Mouse (Mus musculus) kidney, adult 2 months (tissue): ENCODE measurements around the gene Psme2. TPM values are rescaled to one million over a fixed set of nuclear protein-coding genes. Genes with fewer than 3 reads are reported as not detected.

ENCODE experiments used
- DNase-seq: peaks from one replicate; pipeline ENCODE4 v3.0.0; 2021
- H3K27ac ChIP-seq: fragments of 200-500 bp; 2 replicates; pipeline ENCODE4 v1.5.1; 2012; ENCODE audit warnings: low read depth, low read length, control low read depth, inconsistent platforms; ENCODE audit not compliant: insufficient read depth
- H3K27me3 ChIP-seq: fragments of 200-500 bp; replicated peaks from 2 replicates; pipeline ENCODE4 v1.6.1; 2012; ENCODE audit warnings: mild to moderate bottlenecking, moderate library complexity, low read length, inconsistent platforms; ENCODE audit not compliant: control insufficient read depth, insufficient read depth
- H3K36me3 ChIP-seq: fragments of 200-500 bp; 2 replicates; pipeline ENCODE4 v1.6.1; 2012; ENCODE audit warnings: mild to moderate bottlenecking, moderate library complexity, low read length, inconsistent platforms; ENCODE audit not compliant: control insufficient read depth, insufficient read depth
- H3K4me1 ChIP-seq: fragments of 200-500 bp; 2 replicates; pipeline ENCODE4 v1.6.1; 2011; ENCODE audit warnings: low read length; ENCODE audit not compliant: control insufficient read depth, insufficient read depth
- H3K4me3 ChIP-seq: fragments of 200-500 bp; 2 replicates; pipeline ENCODE4 v1.5.1; 2011; ENCODE audit warnings: mild to moderate bottlenecking, low read depth, low read length, control low read depth; ENCODE audit not compliant: insufficient read depth
- CTCF ChIP-seq: fragments of 200-500 bp; conservative IDR thresholded peaks from 2 replicates; pipeline ENCODE4 v1.5.1; 2011; ENCODE audit warnings: low read depth, mild to moderate bottlenecking, control low read depth, low read length, moderate library complexity, mixed read lengths; ENCODE audit not compliant: insufficient read depth, insufficient read length
- POLR2A ChIP-seq: fragments of 200-500 bp; IDR thresholded peaks from one replicate; pipeline ENCODE4 v1.6.1; 2011; ENCODE audit warnings: low read depth, low read length, control low read depth
- WGBS: fragments of 180-500 bp; shearing (Covaris S2); methylation state at CpG from one replicate; pipeline ENCODE4 v1.1.7; 2018; 5-methylcytosine and 5-hydroxymethylcytosine counted together
- polyA plus RNA-seq: library from polyadenylated mRNA; depleted of rRNA; stranded (reverse); fragments of >200 nt; gene quantifications from 2 replicates; pipeline ENCODE4 v1.2.3, GENCODE M21; 2012

Gene Psme2
- polyA plus RNA-seq, 1 experiment: 60.2 TPM

DNA sequence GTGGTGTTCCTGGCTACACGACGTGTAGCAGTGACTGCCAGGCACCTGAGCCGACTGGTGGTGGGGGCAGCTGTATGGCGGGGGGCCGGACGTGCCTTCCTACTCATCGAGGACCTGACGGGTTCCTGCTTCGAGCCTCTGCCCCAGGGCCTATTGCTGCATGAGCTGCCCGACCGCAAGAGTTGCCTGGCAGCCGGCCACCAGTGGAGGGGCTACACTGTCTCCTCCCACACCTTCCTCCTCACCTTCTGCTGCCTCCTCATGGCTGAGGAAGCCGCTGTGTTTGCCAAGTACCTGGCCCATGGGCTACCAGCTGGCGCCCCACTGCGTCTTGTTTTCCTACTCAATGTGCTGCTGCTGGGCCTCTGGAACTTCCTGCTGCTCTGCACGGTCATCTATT lies 14.5 kb downstream of the Psme2 start:
- TF ChIP-seq POLR2A (no peak), CTCF (no peak)
- H3K27me3 ChIP-seq: no peaks in the 10 kb centered on the region
- no peak overlapping the region for H3K4me3 ChIP-seq
- H3K36me3 ChIP-seq: no peaks in the 10 kb centered on the region
- 57% methylated on average over 16 of the region's 16 CpGs for WGBS
- no peak for DNase-seq
- H3K4me1 ChIP-seq: peaks cover 7% of the 10 kb centered on the region; the same call in 1 of the 2 replicates
- H3K27ac ChIP-seq: peak overlapping the region; percentile 1; the same call in 1 of the 2 replicates

- 32% methylated on average over 13 of the region's 13 CpGs for WGBS
- peak; percentile 64 for DNase-seq
- H3K36me3 ChIP-seq: no peaks in the 10 kb centered on the region
- H3K27ac ChIP-seq: peak overlapping the region; percentile 61
- peak overlapping the region; percentile 13; the same call in 1 of the 2 replicates for H3K4me3 ChIP-seq
- H3K27me3 ChIP-seq: no peaks in the 10 kb centered on the region
- peaks cover 7% of the 10 kb centered on the region; the same call in 1 of the 2 replicates for H3K4me1 ChIP-seq
- TF ChIP-seq POLR2A (no peak), CTCF (no peak)
Observed at GRCm38 (mm10) chr14:55575711-55576110, 15.2 kb downstream of the Psme2 start.

DNA sequence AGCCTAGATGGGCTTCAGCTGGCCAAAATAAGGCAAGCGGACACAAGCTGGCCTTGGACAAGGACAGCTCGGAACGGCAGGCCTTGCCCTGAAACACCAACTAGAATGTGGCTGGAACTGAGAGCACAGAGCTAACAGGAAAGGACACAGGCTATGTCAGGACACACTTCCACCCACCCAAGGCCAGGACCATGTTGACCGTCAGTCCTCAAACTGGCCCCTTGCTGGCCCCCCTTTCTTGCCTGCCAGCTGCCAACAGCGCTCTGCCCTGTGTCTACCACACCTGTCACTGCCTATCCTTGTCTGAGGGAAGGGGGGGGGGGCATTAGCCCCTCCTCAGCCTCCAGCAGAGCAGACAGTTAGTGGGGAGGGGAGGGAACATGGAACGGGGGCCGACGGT lies 15.6 kb downstream of the Psme2 start, which contains the start of gene Fitm1:
TSS of gene Fitm1 (plus strand) at position 316 of the 400 bp plus-strand sequence.
- Histone ChIP-seq H3K4me3 (peak within 1 kb of the TSS; percentile 13; the same call in 1 of the 2 replicates), H3K4me1 (peaks cover 7% of the 10 kb centered on the region; the same call in 1 of the 2 replicates), H3K27ac (peak within 1 kb of the TSS; percentile 61), H3K27me3 (no peaks in the 10 kb centered on the region), H3K36me3 (no peaks in the 10 kb centered on the region)
- TF ChIP-seq POLR2A: no peak
- no peak for TF ChIP-seq CTCF
- DNase-seq: no peak
- 44% methylated on average over 8 of the region's 8 CpGs for WGBS

GRCm38 (mm10) chr14:55571760-55572159 lies 19.2 kb downstream of the Psme2 start:
- no peak overlapping the region for H3K27ac ChIP-seq
- TF ChIP-seq CTCF: no peak
- no peak for TF ChIP-seq POLR2A
- no peak for DNase-seq

GRCm38 (mm10) chr14:55570588-55570987 lies 20.3 kb downstream of the Psme2 start:
- Histone ChIP-seq H3K4me3 (no peak overlapping the region), H3K27ac (no peak overlapping the region), H3K36me3 (peaks cover 3% of the 10 kb centered on the region; the same call in 1 of the 2 replicates), H3K27me3 (no peaks in the 10 kb centered on the region), H3K4me1 (peaks cover 15% of the 10 kb centered on the region; the same call in 1 of the 2 replicates)
- 96% methylated on average over 2 of the region's 2 CpGs for WGBS
- TF ChIP-seq POLR2A (no peak), CTCF (no peak)
- no peak for DNase-seq

More at GRCm38 (mm10) chr14:55571760-55572159, 19.2 kb downstream of the Psme2 start:
- no peak overlapping the region for H3K4me3 ChIP-seq
- peaks cover 18% of the 10 kb centered on the region; the same call in 1 of the 2 replicates for H3K4me1 ChIP-seq
- peaks cover 3% of the 10 kb centered on the region; the same call in 1 of the 2 replicates for H3K36me3 ChIP-seq
- no peaks in the 10 kb centered on the region for H3K27me3 ChIP-seq

GRCm38 (mm10) chr14:55567496-55567895 lies 23.4 kb downstream of the Psme2 start:
- H3K27ac ChIP-seq: peak overlapping the region; percentile 85
- H3K36me3 ChIP-seq: peaks cover 5% of the 10 kb centered on the region; the same call in 1 of the 2 replicates

GRCm38 (mm10) chr14:55565748-55566147 lies 25.2 kb downstream of the Psme2 start:
- 83% methylated on average over 3 of the region's 3 CpGs for WGBS
- H3K27ac ChIP-seq: no peak overlapping the region

More at GRCm38 (mm10) chr14:55567496-55567895, 23.4 kb downstream of the Psme2 start:
- no peak overlapping the region for H3K4me3 ChIP-seq
- peak; percentile 68 for DNase-seq
- TF ChIP-seq POLR2A (no peak), CTCF (no peak)
- H3K27me3 ChIP-seq: no peaks in the 10 kb centered on the region
- 40% methylated on average over 3 of the region's 3 CpGs for WGBS
- peaks cover 11% of the 10 kb centered on the region; the same call in 1 of the 2 replicates for H3K4me1 ChIP-seq

More at GRCm38 (mm10) chr14:55565748-55566147, 25.2 kb downstream of the Psme2 start:
- no peak for DNase-seq
- Histone ChIP-seq H3K4me1 (peaks cover 19% of the 10 kb centered on the region), H3K27me3 (no peaks in the 10 kb centered on the region), H3K4me3 (no peak overlapping the region), H3K36me3 (peaks cover 5% of the 10 kb centered on the region; the same call in 1 of the 2 replicates)
- TF ChIP-seq POLR2A (no peak), CTCF (peak; percentile 43; the same call in 1 of the 2 replicates)
